Mouse (Mus musculus): ENCODE measurements around the gene Tm2d3. TPM values are rescaled to one million over a fixed set of nuclear protein-coding genes. Genes with fewer than 3 reads are reported as not detected.

Tm2d3 gene
- total RNA-seq, 2 experiments from 2014 or later = 20.1 to 24.0 TPM

GRCm38 (mm10) chr7:65704818-65705242, 13.9 kb downstream of the Tm2d3 start:
- DNase-seq = peak; percentile 63 to 85

GRCm38 (mm10) chr7:65708506-65708905, 17.5 kb downstream of the Tm2d3 start:
- no peak for DNase-seq

- DNase-seq = no peak
These were observed 19.3 kb downstream of the Tm2d3 start for GRCm38 (mm10) chr7:65710301-65710700.

GRCm38 (mm10) chr7:65713782-65714181, 22.8 kb downstream of the Tm2d3 start:
- no peak for DNase-seq

- no peak for DNase-seq
These were observed 23.3 kb downstream of the Tm2d3 start for GRCm38 (mm10) chr7:65714304-65714703.

GRCm38 (mm10) chr7:65734024-65734423, 43.1 kb downstream of the Tm2d3 start:
- DNase-seq = peak in 1 of 2 experiments; percentile 5

GRCm38 (mm10) chr7:65735261-65735660, 44.3 kb downstream of the Tm2d3 start:
- no peak for DNase-seq

GRCm38 (mm10) chr7:65737286-65738040, 46.5 kb downstream of the Tm2d3 start:
- peak; percentile 51 to 52 for DNase-seq

- no peak for DNase-seq
These were observed 51.9 kb downstream of the Tm2d3 start for GRCm38 (mm10) chr7:65742857-65743256.

GRCm38 (mm10) chr7:65747990-65748955, 57.3 kb downstream of the Tm2d3 start:
- DNase-seq = no peak

Other genes with a start within 250 kb of the Tm2d3 start
- 10 to 100 TPM; 82.5 to 86.3 TPM for gene Tjp1, start 163.4 kb upstream of the Tm2d3 start, total RNA-seq (2021)
- 10 to 100 TPM; 33.2 to 34.3 TPM for gene Tarsl2, start 46.3 kb upstream of the Tm2d3 start, total RNA-seq (2021)
- 10 to 100 TPM; 34.8 to 36.9 TPM for gene Pcsk6, start 170.6 kb downstream of the Tm2d3 start, total RNA-seq (2021)

Measured in heart, adult 18-20 months (tissue).